Mouse (Mus musculus): ENCODE data around the gene Pcp2. TPM values are rescaled to one million over a fixed set of nuclear protein-coding genes. Genes with fewer than 3 reads are reported as not detected.
"Not testable (repeated sequence)": the region's sequence is repeated elsewhere in the genome, so short reads cannot be mapped to it uniquely, and the experiment has no call there.

The Pcp2 gene
- total and polyA plus RNA-seq, 3 experiments, result 0.35 to 0.54 TPM; not detected in 1

GRCm38 (mm10) chr8:3586452-3586851 is 38.9 kb downstream of the Pcp2 start (continued):
- TF ChIP-seq USF2 (IDR thresholded peaks at IDR 0.05; ENCODE audit: borderline replicate concordance in 1 of 2, insufficient read depth in 1 of 2, low read depth in 1 of 2, low read length in 2 of 2) (no peak), ZKSCAN1 (IDR thresholded peaks at IDR 0.05; ENCODE audit: low read depth, low read length) (no peak), MAFK (IDR thresholded peaks at IDR 0.05; ENCODE audit: borderline replicate concordance, low read depth, low read length) (no peak), ZMIZ1 (IDR thresholded peaks at IDR 0.05; ENCODE audit: low read depth, low read length) (no peak), MXI1 (IDR thresholded peaks at IDR 0.05; ENCODE audit: low read depth, low read length) (no peak), ELF1 (IDR thresholded peaks at IDR 0.05; ENCODE audit: low read depth, low read length) (no peak), HCFC1 (IDR thresholded peaks at IDR 0.05; ENCODE audit: low read depth, low read length) (no peak), BHLHE40 (IDR thresholded peaks at IDR 0.05; ENCODE audit: borderline replicate concordance, low read depth, low read length) (no peak)

GRCm38 (mm10) chr8:3581961-3582360 is 43.4 kb downstream of the Pcp2 start:
- H3K36me3 ChIP-seq (ENCODE audit: control insufficient read depth in 1 of 2, insufficient read depth in 2 of 2, low read length in 2 of 2); H3K9me3 ChIP-seq (replicated peaks; ENCODE audit: insufficient read depth, low read length); H3K4me1 ChIP-seq (ENCODE audit: control insufficient read depth in 1 of 2, insufficient read depth in 2 of 2, low read length in 2 of 2); H3K79me2 ChIP-seq (ENCODE audit: control insufficient read depth, insufficient read depth, low read length, poor library complexity); DNase-seq (ENCODE audit: low read depth, low spot score); H3K9ac ChIP-seq (ENCODE audit: control insufficient read depth, low read depth, low read length, poor library complexity, severe bottlenecking); H3K27ac ChIP-seq (ENCODE audit: control insufficient read depth, low read depth, low read length); H3K27me3 ChIP-seq (ENCODE audit: control insufficient read depth in 1 of 2, insufficient read depth in 2 of 2, low read length in 2 of 2); H3K4me3 ChIP-seq (ENCODE audit: control insufficient read depth in 1 of 2, insufficient read depth in 1 of 2, low read depth in 2 of 2, low read length in 2 of 2): not testable (repeated sequence)

- H3K27me3 ChIP-seq (ENCODE audit: control insufficient read depth in 1 of 2, insufficient read depth in 2 of 2, low read length in 2 of 2), result peaks cover 0 to 3% of the 10 kb centered on the region in 2 experiments; a peak in 1 of 4 replicates
- H3K9me3 ChIP-seq (replicated peaks; ENCODE audit: insufficient read depth, low read length), result no peaks in the 10 kb centered on the region
- peaks cover 0 to 3% of the 10 kb centered on the region in 2 experiments; a peak in 2 of 4 replicates for H3K36me3 ChIP-seq (ENCODE audit: control insufficient read depth in 1 of 2, insufficient read depth in 2 of 2, low read length in 2 of 2)
- no peak overlapping the region for H3K9ac ChIP-seq (ENCODE audit: control insufficient read depth, low read depth, low read length, poor library complexity, severe bottlenecking)
- H3K4me3 ChIP-seq (ENCODE audit: control insufficient read depth in 1 of 2, insufficient read depth in 1 of 2, low read depth in 2 of 2, low read length in 2 of 2), result no peak overlapping the region
- DNase-seq (ENCODE audit: low read depth, low spot score), result no peak
- no peaks in the 10 kb centered on the region for H3K79me2 ChIP-seq (ENCODE audit: control insufficient read depth, insufficient read depth, low read length, poor library complexity)
- H3K27ac ChIP-seq (ENCODE audit: control insufficient read depth, low read depth, low read length), result no peak overlapping the region
- peaks cover 0 to 8% of the 10 kb centered on the region in 2 experiments; a peak in 2 of 4 replicates for H3K4me1 ChIP-seq (ENCODE audit: control insufficient read depth in 1 of 2, insufficient read depth in 2 of 2, low read length in 2 of 2)
- TF ChIP-seq MYB (IDR thresholded peaks at IDR 0.05; ENCODE audit: low read depth, low read length) (no peak), CTCF (IDR thresholded peaks at IDR 0.05 in 2 of 3, conservative IDR thresholded peaks at IDR 0.05 in 1 of 3; ENCODE audit: control insufficient read depth in 1 of 3, insufficient read depth in 1 of 3, low read depth in 2 of 3, low read length in 3 of 3, poor library complexity in 1 of 3, severe bottlenecking in 1 of 3) (no peak)
Measured at GRCm38 (mm10) chr8:3579390-3580364, 45.7 kb downstream of the Pcp2 start.
